Mouse (Mus musculus): ENCODE measurements at regions not wholly inside any gene's neighbourhood (a gene's known extent, or its start where the extent isn't known, plus 50 kb on each side); places are given as distances from the start of the nearest gene placed in this dataset.

- no peak for DNase-seq (ENCODE audit: low read depth, low spot score)
Observed at GRCm38 (mm10) chr13:60299076-60299475, 121.9 kb upstream of the Gas1 start.

GRCm38 (mm10) chr13:60303561-60303960, 126.4 kb upstream of the Gas1 start:
- DNase-seq (ENCODE audit: low read depth, low spot score), result no peak

- no peak for DNase-seq (ENCODE audit: low read depth, low spot score)
Observed at GRCm38 (mm10) chr13:60305028-60305810, 128.1 kb upstream of the Gas1 start.

- DNase-seq (ENCODE audit: low read depth, low spot score), result no peak
Observed at GRCm38 (mm10) chr13:60308062-60308801, 131.1 kb upstream of the Gas1 start.

GRCm38 (mm10) chr13:60309482-60309881, 132.3 kb upstream of the Gas1 start:
- no peak for DNase-seq (ENCODE audit: low read depth, low spot score)

GRCm38 (mm10) chr13:60309926-60310325, 132.8 kb upstream of the Gas1 start:
- DNase-seq (ENCODE audit: low read depth, low spot score), result no peak

GRCm38 (mm10) chr13:60312397-60313085, 135.4 kb upstream of the Gas1 start:
- DNase-seq (ENCODE audit: low read depth, low spot score), result no peak

GRCm38 (mm10) chr13:60318436-60319020, 141.4 kb upstream of the Gas1 start:
- DNase-seq (ENCODE audit: low read depth, low spot score), result no peak

GRCm38 (mm10) chr13:60319268-60319667, 142.1 kb upstream of the Gas1 start:
- no peak for DNase-seq (ENCODE audit: low read depth, low spot score)

- DNase-seq (ENCODE audit: low read depth, low spot score), result no peak
Observed at GRCm38 (mm10) chr13:60319861-60320602, 142.9 kb upstream of the Gas1 start.

GRCm38 (mm10) chr13:60322579-60322978, 145.4 kb upstream of the Gas1 start:
- DNase-seq (ENCODE audit: low read depth, low spot score), result no peak

- DNase-seq (ENCODE audit: low read depth, low spot score), result no peak
Observed at GRCm38 (mm10) chr13:60330475-60331258, 153.5 kb upstream of the Gas1 start.

GRCm38 (mm10) chr13:60336196-60336595, 159.0 kb upstream of the Gas1 start:
- DNase-seq (ENCODE audit: low read depth, low spot score), result no peak

- no peak for DNase-seq (ENCODE audit: low read depth, low spot score)
Observed at GRCm38 (mm10) chr13:60337383-60337782, 160.2 kb upstream of the Gas1 start.

GRCm38 (mm10) chr13:60338107-60338506, 160.9 kb upstream of the Gas1 start:
- DNase-seq (ENCODE audit: low read depth, low spot score), result no peak

- DNase-seq (ENCODE audit: low read depth, low spot score), result no peak
Observed at GRCm38 (mm10) chr13:60340068-60340467, 162.9 kb upstream of the Gas1 start.

- no peak for DNase-seq (ENCODE audit: low read depth, low spot score)
Observed at GRCm38 (mm10) chr13:60347881-60348280, 170.7 kb upstream of the Gas1 start.

- DNase-seq (ENCODE audit: low read depth, low spot score), result no peak
Observed at GRCm38 (mm10) chr13:60348438-60348837, 171.3 kb upstream of the Gas1 start.

- DNase-seq (ENCODE audit: low read depth, low spot score), result no peak
Observed at GRCm38 (mm10) chr13:60355707-60356490, 178.7 kb upstream of the Gas1 start.

Measured in A20 (cell line).